1 mouse cellular context compared by ENCODE assay signal in the genomic region with DNA sequence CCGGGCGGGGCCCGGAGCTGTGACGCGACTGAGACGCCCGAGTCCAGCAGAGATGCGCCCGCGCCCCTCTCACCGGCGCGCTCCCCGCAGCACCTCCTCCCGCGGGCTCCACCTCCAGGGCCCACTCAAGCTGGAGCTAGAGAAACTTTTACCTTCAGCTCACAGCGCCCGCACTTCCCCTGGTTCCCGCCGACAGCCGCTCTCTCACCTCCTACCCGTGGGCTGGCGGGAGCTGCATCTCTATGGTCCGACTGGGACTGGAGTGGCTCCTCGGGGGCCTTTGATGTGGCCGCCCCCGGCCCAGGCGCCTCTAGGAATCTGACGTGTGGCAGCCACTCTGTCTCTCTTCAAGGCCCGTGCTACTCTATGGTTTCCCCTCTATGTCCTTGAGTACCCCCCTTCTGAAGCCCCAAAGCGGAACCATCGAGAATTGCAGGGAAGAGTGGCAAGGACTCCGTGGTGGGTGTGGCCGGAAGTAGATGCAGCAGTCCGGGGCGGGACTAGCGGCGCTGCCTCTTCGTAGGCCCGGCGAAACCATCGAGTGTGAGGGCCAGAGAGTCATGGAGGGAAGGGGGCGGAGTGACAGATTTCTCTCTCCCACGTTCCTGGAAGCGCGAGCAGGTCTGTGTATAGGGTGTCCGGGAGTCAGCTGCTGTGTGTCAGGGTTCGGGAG.
TF ChIP-seq lines count a peak whose summit lies in the region.

Gene Zfp142, minus strand, starts transcription at position 474 of the 673 bp plus-strand sequence.
Gene Bcs1l, plus strand, starts transcription at position 517 of the 673 bp plus-strand sequence.

TF ChIP-seq in MEL, 35 proteins besides CTCF, POLR2A, EP300 and RAD21 (continued from another document):
- peak; percentile 79 for TF ChIP-seq KAT2A (conservative IDR thresholded peaks at IDR 0.05; ENCODE audit: low read depth, low read length)
- TF ChIP-seq TAL1 (IDR thresholded peaks at IDR 0.05; ENCODE audit: low read length): no peak
- TF ChIP-seq GATA1 (IDR thresholded peaks at IDR 0.05; ENCODE audit: low read depth, low read length): no peak
- peak; percentile 96 for TF ChIP-seq MXI1 (IDR thresholded peaks at IDR 0.05; ENCODE audit: low read depth, low read length)
- peak; percentile 75; the same call in 1 of the 2 replicates for TF ChIP-seq GABPA (IDR thresholded peaks at IDR 0.05; ENCODE audit: low read depth, low read length)
- no peak for TF ChIP-seq NRF1 (IDR thresholded peaks at IDR 0.05; ENCODE audit: insufficient read depth, low read depth, low read length, poor library complexity, severe bottlenecking)
- TF ChIP-seq USF1 (IDR thresholded peaks at IDR 0.05; ENCODE audit: low read depth, low read length): peak; percentile 59
- TF ChIP-seq HCFC1 (IDR thresholded peaks at IDR 0.05; ENCODE audit: low read depth, low read length): peak; percentile 97
